Mouse (Mus musculus) yolk sac, embryonic 10.5 days (tissue): ENCODE results near the gene Prss56.

Experiments used
- DNase-seq: peaks from one replicate; pipeline ENCODE4 v3.0.0-alpha.2; 2017; ENCODE audit warnings: low spot score

Gene Prss56

GRCm38 (mm10) chr1:87183013-87183412 lies at the start of gene Prss56:
Prss56 (plus strand) TSS chr1:87183313.
- DNase-seq: no peak

GRCm38 (mm10) chr1:87141550-87141949 lies 41.6 kb upstream of the Prss56 start:
- DNase-seq: no peak

- DNase-seq: no peak
These were observed 40.7 kb upstream of the Prss56 start for GRCm38 (mm10) chr1:87142456-87142855.

GRCm38 (mm10) chr1:87143141-87143540 lies 40.0 kb upstream of the Prss56 start:
- no peak for DNase-seq

- no peak for DNase-seq
These were observed 33.7 kb upstream of the Prss56 start for GRCm38 (mm10) chr1:87149422-87149821.

GRCm38 (mm10) chr1:87151286-87151685 lies 31.8 kb upstream of the Prss56 start:
- DNase-seq: no peak

GRCm38 (mm10) chr1:87153776-87154500 lies 29.2 kb upstream of the Prss56 start:
- DNase-seq: no peak

GRCm38 (mm10) chr1:87154501-87155120 lies 28.5 kb upstream of the Prss56 start:
- DNase-seq: no peak

- no peak for DNase-seq
These were observed 27.4 kb upstream of the Prss56 start for GRCm38 (mm10) chr1:87155531-87156198.

- no peak for DNase-seq
These were observed 26.9 kb upstream of the Prss56 start, which contains the start of gene Ecel1 for GRCm38 (mm10) chr1:87156199-87156587. Ecel1 (minus strand) TSS chr1:87156521.

GRCm38 (mm10) chr1:87159396-87159795 lies 23.7 kb upstream of the Prss56 start:
- no peak for DNase-seq

- no peak for DNase-seq
These were observed 18.8 kb upstream of the Prss56 start for GRCm38 (mm10) chr1:87164164-87164795.

GRCm38 (mm10) chr1:87164796-87165184 lies 18.3 kb upstream of the Prss56 start:
- DNase-seq: no peak

- no peak for DNase-seq
These were observed 12.7 kb upstream of the Prss56 start for GRCm38 (mm10) chr1:87170458-87170857.

- DNase-seq: no peak
These were observed 11.8 kb upstream of the Prss56 start for GRCm38 (mm10) chr1:87171312-87171711.

- no peak for DNase-seq
These were observed 10.8 kb upstream of the Prss56 start for GRCm38 (mm10) chr1:87172316-87172715.

- DNase-seq: peak; percentile 61
These were observed 8.8 kb upstream of the Prss56 start for GRCm38 (mm10) chr1:87174006-87174955.

GRCm38 (mm10) chr1:87175852-87176292 lies 7.2 kb upstream of the Prss56 start:
- DNase-seq: no peak

GRCm38 (mm10) chr1:87180896-87181295 lies 2.2 kb upstream of the Prss56 start:
- no peak for DNase-seq

GRCm38 (mm10) chr1:87183998-87184750 lies 1.1 kb downstream of the Prss56 start:
- DNase-seq: no peak

GRCm38 (mm10) chr1:87184751-87185139 lies 1.6 kb downstream of the Prss56 start:
- no peak for DNase-seq
